Mouse (Mus musculus): ENCODE data around the gene Igf2bp2.

Igf2bp2 gene

GRCm38 (mm10) chr16:22147131-22147530, 16.0 kb downstream of the Igf2bp2 start:
- DNase-seq: peak; percentile 68

GRCm38 (mm10) chr16:22146071-22146470, 17.0 kb downstream of the Igf2bp2 start:
- peak; percentile 85 for DNase-seq

DNA sequence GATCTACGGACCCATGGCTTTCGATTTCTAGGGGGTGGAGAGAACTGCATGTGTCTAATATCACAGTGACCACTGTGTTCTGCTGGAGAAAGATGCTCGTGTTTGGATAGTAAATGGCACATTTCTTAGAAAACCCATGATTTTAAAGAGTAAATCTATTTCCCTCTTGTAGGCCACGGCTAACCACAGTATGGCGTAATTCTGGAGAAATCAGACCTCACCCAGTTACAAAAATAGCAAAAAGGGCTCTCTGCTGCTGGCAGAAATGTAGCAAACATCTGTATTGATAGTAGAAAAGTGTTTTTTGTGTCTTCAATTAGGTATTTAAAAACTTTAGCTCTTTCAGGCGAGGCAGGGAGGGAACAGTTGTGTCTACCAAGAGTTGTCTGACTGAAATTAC, 18.6 kb downstream of the Igf2bp2 start:
- DNase-seq: no peak

GRCm38 (mm10) chr16:22140861-22141260, 22.2 kb downstream of the Igf2bp2 start:
- peak; percentile 73 for DNase-seq

DNA sequence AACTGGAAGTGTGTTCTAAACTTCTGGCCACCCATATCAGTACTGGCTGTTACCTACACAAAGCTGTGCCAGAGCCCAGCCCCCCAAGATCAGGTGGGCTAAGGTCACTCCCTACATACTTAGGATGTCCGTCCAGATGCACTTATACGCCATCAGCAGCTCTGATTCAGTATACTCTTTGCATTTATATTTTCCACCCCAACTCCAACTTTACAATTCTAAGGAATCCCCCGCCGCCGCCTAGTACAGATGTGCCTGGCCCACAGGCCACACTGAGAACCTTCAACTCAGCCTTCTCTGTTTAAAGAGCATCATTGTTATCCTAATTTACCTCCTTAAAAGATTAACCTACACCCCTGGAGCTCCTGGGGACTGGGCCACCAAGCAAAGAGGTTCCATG, 23.3 kb downstream of the Igf2bp2 start:
- DNase-seq: peak; percentile 70

- peak; percentile 40 for DNase-seq
Observed at GRCm38 (mm10) chr16:22136198-22136597, 26.9 kb downstream of the Igf2bp2 start.

DNA sequence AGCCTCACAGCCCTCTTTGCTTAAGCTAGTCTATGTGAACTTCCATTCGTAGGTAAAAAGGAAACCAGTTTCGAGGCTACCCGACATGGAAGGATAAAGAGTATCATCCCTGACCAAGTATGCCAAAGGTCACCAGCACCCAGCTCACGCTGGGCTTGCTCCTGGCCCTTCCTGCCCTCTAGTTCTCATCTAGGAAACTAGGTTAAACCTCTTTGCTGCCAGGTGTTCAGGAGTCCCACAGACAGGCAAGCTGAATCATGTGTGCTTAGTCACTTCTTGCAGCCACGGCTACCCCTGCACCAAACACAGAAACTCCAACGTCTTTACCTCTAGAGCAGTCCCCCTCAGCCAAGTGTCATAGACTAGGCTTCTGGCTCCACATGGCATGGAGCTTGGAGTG, 31.8 kb downstream of the Igf2bp2 start:
- no peak for DNase-seq

- DNase-seq: no peak
Observed at GRCm38 (mm10) chr16:22129511-22129910, 33.6 kb downstream of the Igf2bp2 start.

GRCm38 (mm10) chr16:22128595-22128994, 34.5 kb downstream of the Igf2bp2 start:
- no peak for DNase-seq

- no peak for DNase-seq
Observed at GRCm38 (mm10) chr16:22127806-22128205, 35.3 kb downstream of the Igf2bp2 start.

DNA sequence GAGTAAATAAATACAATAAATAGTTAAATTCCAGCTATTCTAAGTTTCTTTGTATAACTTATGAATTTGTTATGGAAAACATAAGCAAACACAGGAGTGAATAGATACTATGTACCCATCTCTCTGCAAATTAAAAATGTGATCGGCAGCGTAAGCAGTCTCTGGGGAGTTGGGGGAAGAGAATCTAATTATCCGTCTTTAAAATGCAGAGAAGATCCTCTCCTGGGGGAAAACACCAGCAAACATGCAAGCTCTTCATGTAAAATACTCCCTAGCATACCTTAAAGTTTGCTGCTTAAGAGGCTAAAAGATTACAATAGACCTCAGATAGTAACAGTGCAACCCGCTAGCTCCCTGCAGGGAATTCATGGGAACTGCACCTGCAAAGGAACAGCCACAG, 36.2 kb downstream of the Igf2bp2 start:
- no peak for DNase-seq

- DNase-seq: no peak
Observed at GRCm38 (mm10) chr16:22124325-22124918, 38.7 kb downstream of the Igf2bp2 start.

- DNase-seq: no peak
Observed at GRCm38 (mm10) chr16:22123658-22124057, 39.4 kb downstream of the Igf2bp2 start.

DNA sequence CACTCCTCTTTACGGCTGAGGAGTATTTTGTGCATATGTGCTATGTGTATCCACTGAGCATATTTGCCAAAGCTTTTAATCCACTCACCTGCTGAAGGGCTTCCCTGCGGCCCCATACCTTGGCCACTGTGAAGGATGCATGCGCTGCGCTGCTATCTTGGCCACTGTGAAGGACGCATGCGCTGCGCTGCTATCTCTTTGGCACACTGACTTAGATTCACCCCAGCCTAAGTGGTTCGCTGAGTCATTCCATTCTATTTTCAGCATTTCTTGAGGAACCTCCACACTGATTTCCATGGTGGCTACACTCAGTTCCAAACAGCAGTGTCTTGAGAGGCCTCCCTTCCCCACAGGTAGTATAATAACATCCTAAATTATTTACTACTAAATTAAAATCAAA, 42.0 kb downstream of the Igf2bp2 start:
- peak; percentile 93 for DNase-seq

GRCm38 (mm10) chr16:22119524-22119923, 43.6 kb downstream of the Igf2bp2 start:
- DNase-seq: peak; percentile 94

DNA sequence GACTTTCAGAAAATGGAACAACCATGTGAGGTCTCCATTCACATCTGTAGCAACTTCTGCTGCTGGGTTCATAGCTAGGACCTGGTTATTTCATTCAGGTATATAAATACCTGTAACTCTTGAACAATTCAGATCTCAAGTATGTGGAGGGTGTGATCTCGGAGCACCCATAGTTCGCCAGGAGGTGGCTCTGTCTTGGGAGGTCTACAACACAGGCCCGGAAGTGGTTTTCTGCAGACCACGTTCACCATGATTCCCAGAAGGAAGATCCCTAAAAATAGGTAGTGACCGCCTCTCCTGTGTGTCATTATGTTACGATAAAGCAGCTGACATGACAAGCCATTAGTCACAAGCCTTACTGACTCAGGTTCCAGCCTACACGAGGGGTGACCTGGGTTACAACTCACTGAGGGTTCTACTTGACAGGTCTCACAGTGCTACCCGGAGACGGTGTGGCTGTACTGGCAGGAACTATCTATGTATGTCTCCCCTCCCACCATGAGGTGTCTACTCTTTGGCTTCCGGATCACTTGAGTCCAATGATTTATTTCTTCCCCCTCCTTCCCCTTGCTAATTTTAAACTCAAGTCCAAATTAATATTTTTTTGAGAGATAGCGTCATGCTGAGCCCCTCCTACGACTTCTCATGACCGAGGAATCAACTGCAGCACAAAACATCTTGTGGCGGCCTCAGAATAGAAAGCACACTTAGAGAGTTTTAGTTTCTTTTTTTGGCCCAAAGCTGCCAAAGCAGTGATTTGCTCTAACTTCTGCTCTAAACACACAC, 44.2 kb downstream of the Igf2bp2 start:
- peak; percentile 89 for DNase-seq

DNA sequence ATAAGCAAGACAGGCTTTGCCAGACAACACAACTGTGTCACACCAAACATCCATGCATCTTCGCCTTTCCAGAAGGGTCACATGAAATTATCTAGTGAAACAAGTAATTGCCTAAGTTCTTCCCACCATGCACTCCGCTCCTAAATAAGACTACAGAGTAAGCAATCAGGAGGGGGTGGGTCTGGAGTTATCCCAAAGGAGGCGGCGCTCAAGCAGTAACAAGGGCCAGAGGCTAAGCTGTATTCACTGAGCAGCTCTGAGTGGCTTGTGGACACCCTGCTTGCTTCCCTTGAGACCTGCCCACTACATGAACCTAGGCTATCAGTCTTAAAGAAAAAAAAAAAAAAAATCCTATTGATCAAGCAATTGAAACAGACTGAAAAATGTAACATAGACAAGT, 44.9 kb downstream of the Igf2bp2 start:
- no peak for DNase-seq

- DNase-seq: no peak
Observed at GRCm38 (mm10) chr16:22116748-22117147, 46.4 kb downstream of the Igf2bp2 start.

DNA sequence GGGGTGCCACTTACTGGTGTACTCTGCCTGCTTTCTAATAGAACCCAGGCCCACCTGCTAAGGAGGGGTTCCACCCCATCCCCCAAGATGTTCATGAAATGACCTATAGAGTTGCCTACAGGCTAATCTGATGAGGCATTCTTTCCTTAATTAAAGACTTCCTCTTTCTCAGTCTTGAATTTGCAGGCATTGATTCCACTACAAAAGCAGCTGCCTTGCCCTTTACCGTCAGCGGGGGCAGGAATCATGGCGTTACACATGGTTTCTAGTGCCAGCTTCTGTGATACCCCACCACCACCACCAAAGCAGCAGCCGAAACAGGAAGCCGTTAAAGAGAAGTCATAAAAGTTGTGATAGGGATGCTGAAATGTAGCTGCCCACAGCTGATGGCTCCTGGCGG, 47.0 kb downstream of the Igf2bp2 start:
- no peak for DNase-seq

DNA sequence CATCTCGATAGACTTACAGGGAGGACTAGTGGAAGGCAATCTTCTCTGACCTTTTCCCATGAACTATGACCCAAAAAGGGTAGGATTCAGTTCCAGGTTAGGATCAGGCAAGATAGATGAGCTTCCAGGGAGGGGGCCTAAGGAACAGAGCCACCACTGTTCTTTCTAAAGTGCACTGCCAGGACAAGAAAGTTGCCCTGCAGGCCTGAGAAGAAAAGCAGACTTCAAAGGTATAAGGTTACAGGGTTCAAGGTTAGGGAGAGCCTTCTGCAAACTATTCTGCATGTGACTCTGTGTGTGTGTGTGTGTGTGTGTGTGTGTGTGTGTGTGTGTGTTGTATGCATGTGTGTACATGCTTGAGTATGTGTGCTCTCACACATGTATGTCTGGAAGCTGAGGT, 53.1 kb downstream of the Igf2bp2 start:
- DNase-seq: no peak

- DNase-seq: no peak
Observed at GRCm38 (mm10) chr16:22109159-22109558, 53.9 kb downstream of the Igf2bp2 start.

DNA sequence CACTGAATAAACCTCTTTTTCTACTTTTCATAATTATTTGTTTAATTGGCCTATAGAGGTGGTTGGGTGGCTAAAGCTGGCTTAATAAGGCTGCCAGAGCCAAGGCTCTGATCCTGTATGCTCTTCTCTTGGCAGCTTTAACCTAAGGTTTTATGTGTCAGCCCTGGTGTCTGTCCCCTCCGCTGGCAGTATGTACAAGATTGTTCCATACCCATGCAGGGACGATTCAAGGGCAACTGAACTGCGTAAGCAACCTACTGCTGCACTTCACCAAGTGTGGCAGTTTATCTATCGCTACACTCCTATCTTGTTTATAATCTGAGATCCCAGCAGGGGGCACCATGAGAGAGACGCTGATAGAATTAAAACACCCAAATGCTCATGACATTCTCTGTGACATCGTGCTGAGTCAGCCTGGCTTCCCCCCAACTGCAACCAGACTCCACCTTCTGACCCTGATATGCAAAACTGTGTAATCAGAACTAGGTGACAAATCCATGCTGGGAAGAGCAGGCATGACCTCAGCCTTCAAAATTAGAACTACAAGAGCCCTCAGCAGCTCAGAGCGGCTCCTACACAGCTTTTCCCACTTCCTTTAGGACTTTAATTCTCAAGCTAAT, 55.1 kb downstream of the Igf2bp2 start:
- DNase-seq: peak; percentile 95

DNA sequence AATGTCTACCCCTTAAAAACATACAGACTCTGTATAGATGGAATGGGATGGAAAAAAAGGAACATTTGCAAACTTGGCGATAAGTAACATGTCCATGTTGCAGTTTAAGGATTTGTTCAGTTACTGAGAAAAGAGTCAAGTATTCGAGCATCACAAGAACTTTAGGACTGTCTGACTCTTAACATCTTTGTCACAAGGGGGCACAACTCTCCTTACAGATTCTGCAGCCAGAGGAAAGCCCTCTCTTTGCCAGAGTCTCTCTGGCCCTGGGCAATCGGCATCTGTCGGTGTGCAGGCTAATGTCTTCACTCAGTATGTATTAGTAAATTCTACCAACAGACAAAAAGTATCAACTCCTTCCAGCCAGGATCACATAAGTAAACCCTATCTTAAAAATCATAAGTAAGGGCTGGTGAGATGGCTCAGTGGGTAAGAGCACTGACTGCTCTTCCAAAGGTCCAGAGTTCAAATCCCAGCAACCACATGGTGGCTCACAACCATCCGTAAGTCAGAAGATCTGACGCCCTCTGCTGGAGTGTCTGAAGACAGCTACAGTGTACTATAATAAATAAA, 57.0 kb downstream of the Igf2bp2 start:
- DNase-seq: no peak

DNA sequence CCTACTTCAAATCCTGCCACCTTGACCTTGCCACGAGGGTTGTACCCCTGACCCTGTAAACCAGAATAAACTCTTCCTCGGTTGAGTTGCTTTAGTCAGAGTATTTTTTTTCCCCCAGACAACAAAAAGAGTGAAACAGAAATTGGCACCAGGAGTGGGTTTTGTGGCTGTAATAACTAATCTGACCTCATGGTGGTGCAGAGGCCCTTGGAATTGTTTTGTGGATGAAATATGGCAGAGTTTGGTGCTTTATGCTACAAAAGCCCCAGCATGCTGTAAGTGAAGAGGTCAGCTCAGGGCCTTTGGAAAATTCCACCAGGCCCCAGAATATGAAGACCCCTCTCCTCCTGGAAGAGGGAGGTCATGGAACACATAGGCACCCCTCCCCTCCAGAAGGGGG, 63.0 kb downstream of the Igf2bp2 start:
- no peak for DNase-seq

All from heart, adult 11 months (tissue).